In genomic region chr10:63059862-63060261, GRCm38 (mm10) we compare ENCODE assay signal across 18 mouse cellular contexts. TPM values are rescaled to one million over a fixed set of nuclear protein-coding genes. Genes with fewer than 3 reads are reported as not detected.
A peak's percentile ranks its signal among the peaks of the same experiment; 100 is the strongest.
DNase-seq lines count a peak whose midpoint lies in the region; ATAC-seq and TF ChIP-seq lines count a peak whose summit lies in the region.
"Had no signal": no experiment of that assay in that cellular context is flagged by ENCODE, and none has a peak within 500 bp of the region (broad histone marks: within the 10 kb centered on the region; RNA-seq: fewer than 3 reads in every experiment).

TSS of gene Pbld1 (plus strand) at chr10:63060162.

- TF ChIP-seq EP300 in heart, adult 2 months (IDR thresholded peaks at IDR 0.05; ENCODE audit: insufficient read depth, low read depth, low read length) = no peak

- H3K79me2 ChIP-seq in heart, adult 2 months (replicated peaks; ENCODE audit: control insufficient read depth, insufficient read depth, low read length) = no peaks in the 10 kb centered on the region

- H3K9ac ChIP-seq in heart, adult 2 months (ENCODE audit: low read depth, low read length) = no peak within 1 kb of the TSS
- H3K9ac ChIP-seq in kidney, postnatal 0 days (ENCODE audit: low read depth, low read length) = no peak within 1 kb of the TSS
- H3K9ac ChIP-seq in stomach, embryonic 16.5 days (ENCODE audit: low read length) = no peak within 1 kb of the TSS
- H3K9ac ChIP-seq in midbrain, postnatal 0 days (replicated peaks; ENCODE audit: low read length, poor library complexity, severe bottlenecking) = no peak within 1 kb of the TSS
- H3K9ac ChIP-seq: forebrain, embryonic 15.5 days; hindbrain, embryonic 14.5 days; limb, embryonic 12.5 days had no signal

- no peak within 1 kb of the TSS for H3K4me2 ChIP-seq in kidney, postnatal 0 days (ENCODE audit: low read length)
- no peak within 1 kb of the TSS for H3K4me2 ChIP-seq in stomach, embryonic 16.5 days (ENCODE audit: low read depth, low read length)
- no peak within 1 kb of the TSS for H3K4me2 ChIP-seq in midbrain, postnatal 0 days (ENCODE audit: low read depth, low read length, poor library complexity, severe bottlenecking)
- H3K4me2 ChIP-seq: forebrain, embryonic 15.5 days; hindbrain, embryonic 14.5 days; limb, embryonic 12.5 days had no signal

- no peak for ATAC-seq in kidney, postnatal 0 days (replicated peaks; ENCODE audit: low FRiP score, low read depth)
- no peak for ATAC-seq in stomach, embryonic 16.5 days (ENCODE audit: insufficient read depth, low FRiP score)
- ATAC-seq in midbrain, postnatal 0 days (ENCODE audit: low FRiP score) = no peak
- ATAC-seq: forebrain, embryonic 15.5 days; inflammation-experienced regulatory T-cells, adult 6 months had no signal

- H3K9me3 ChIP-seq in heart, embryonic 10.5 days = no peaks in the 10 kb centered on the region
- no peaks in the 10 kb centered on the region for H3K9me3 ChIP-seq in kidney, postnatal 0 days (replicated peaks; ENCODE audit: low read length)
- no peaks in the 10 kb centered on the region for H3K9me3 ChIP-seq in stomach, embryonic 16.5 days (replicated peaks; ENCODE audit: control insufficient read depth, low read length)
- no peaks in the 10 kb centered on the region for H3K9me3 ChIP-seq in midbrain, postnatal 0 days (ENCODE audit: low read length)
- H3K9me3 ChIP-seq: forebrain, embryonic 15.5 days; G1E; limb, embryonic 12.5 days; midbrain, embryonic 10.5 days had no signal

- peaks cover 2% of the 10 kb centered on the region; the same call in 1 of the 2 replicates for H3K4me1 ChIP-seq in heart, adult 2 months (ENCODE audit: control insufficient read depth, insufficient read depth, low read length)
- H3K4me1 ChIP-seq in heart, embryonic 10.5 days = peaks cover 11% of the 10 kb centered on the region
- H3K4me1 ChIP-seq in kidney, postnatal 0 days (replicated peaks; ENCODE audit: insufficient read depth, low read length) = no peaks in the 10 kb centered on the region
- no peaks in the 10 kb centered on the region for H3K4me1 ChIP-seq in stomach, embryonic 16.5 days (ENCODE audit: control insufficient read depth, insufficient read depth, low read length)
- no peaks in the 10 kb centered on the region for H3K4me1 ChIP-seq in midbrain, postnatal 0 days (ENCODE audit: insufficient read depth, low read length)

- H3K36me3 ChIP-seq in heart, adult 2 months (ENCODE audit: control insufficient read depth, insufficient read depth, low read length) = no peaks in the 10 kb centered on the region
- H3K36me3 ChIP-seq in heart, embryonic 10.5 days = no peaks in the 10 kb centered on the region
- H3K36me3 ChIP-seq in kidney, postnatal 0 days (ENCODE audit: insufficient read depth, low read length) = no peaks in the 10 kb centered on the region
- H3K36me3 ChIP-seq in stomach, embryonic 16.5 days (ENCODE audit: control insufficient read depth, insufficient read depth, low read length) = no peaks in the 10 kb centered on the region
- H3K36me3 ChIP-seq in midbrain, postnatal 0 days (ENCODE audit: insufficient read depth, low read length) = no peaks in the 10 kb centered on the region
- H3K36me3 ChIP-seq: forebrain, embryonic 15.5 days; G1E; limb, embryonic 12.5 days; midbrain, embryonic 10.5 days had no signal

- WGBS in heart, adult 2 months = 82% methylated on average over 2 of the region's 2 CpGs
- WGBS in heart, embryonic 10.5 days = 85% methylated on average over 2 of the region's 2 CpGs
- WGBS in kidney, postnatal 0 days = 83% methylated on average over 2 of the region's 2 CpGs
- WGBS in stomach, embryonic 16.5 days = 73% methylated on average over 2 of the region's 2 CpGs
- WGBS in midbrain, postnatal 0 days = 84% methylated on average over 2 of the region's 2 CpGs

- intact Hi-C loops in heart, adult 2 months (cut with DNase I) = no loop called here

- no peak for TF ChIP-seq CTCF in heart, adult 2 months (IDR thresholded peaks at IDR 0.05)
- no peak for TF ChIP-seq CTCF in kidney, postnatal 0 days (IDR thresholded peaks at IDR 0.05; ENCODE audit: low read depth)
- TF ChIP-seq CTCF in midbrain, postnatal 0 days (IDR thresholded peaks at IDR 0.05) = no peak

- TF ChIP-seq POLR2A in heart, adult 2 months (IDR thresholded peaks at IDR 0.05; ENCODE audit: insufficient read depth, low read depth, low read length) = no peak

- no peak within 1 kb of the TSS for H3K4me3 ChIP-seq in heart, adult 2 months
- no peak within 1 kb of the TSS for H3K4me3 ChIP-seq in heart, embryonic 10.5 days
- H3K4me3 ChIP-seq in kidney, postnatal 0 days (replicated peaks; ENCODE audit: low read depth, low read length) = no peak within 1 kb of the TSS
- H3K4me3 ChIP-seq in stomach, embryonic 16.5 days (replicated peaks; ENCODE audit: low read length) = no peak within 1 kb of the TSS
- no peak within 1 kb of the TSS for H3K4me3 ChIP-seq in midbrain, postnatal 0 days (ENCODE audit: low read depth, low read length)
- H3K4me3 ChIP-seq: forebrain, embryonic 15.5 days; layer of hippocampus, adult 2 months; limb, embryonic 12.5 days; midbrain, embryonic 10.5 days had no signal

- H3K27ac ChIP-seq in heart, adult 2 months = peak within 1 kb of the TSS; percentile 81
- no peak within 1 kb of the TSS for H3K27ac ChIP-seq in heart, embryonic 10.5 days
- peak within 1 kb of the TSS; percentile 52 for H3K27ac ChIP-seq in kidney, postnatal 0 days
- peak within 1 kb of the TSS; percentile 19; the same call in 1 of the 2 replicates for H3K27ac ChIP-seq in stomach, embryonic 16.5 days (ENCODE audit: low read length)
- no peak within 1 kb of the TSS for H3K27ac ChIP-seq in midbrain, postnatal 0 days (ENCODE audit: low read depth, low read length)
- H3K27ac ChIP-seq: forebrain, embryonic 15.5 days; layer of hippocampus, adult 2 months; limb, embryonic 12.5 days; midbrain, embryonic 10.5 days had no signal

- no peaks in the 10 kb centered on the region for H3K27me3 ChIP-seq in heart, adult 2 months (ENCODE audit: control insufficient read depth, insufficient read depth, low read length)
- peaks cover 21% of the 10 kb centered on the region for H3K27me3 ChIP-seq in heart, embryonic 10.5 days (ENCODE audit: insufficient read depth, poor library complexity, severe bottlenecking)
- H3K27me3 ChIP-seq in kidney, postnatal 0 days (ENCODE audit: insufficient read depth, low read length) = no peaks in the 10 kb centered on the region
- no peaks in the 10 kb centered on the region for H3K27me3 ChIP-seq in stomach, embryonic 16.5 days (ENCODE audit: control insufficient read depth, insufficient read depth, low read length)
- no peaks in the 10 kb centered on the region for H3K27me3 ChIP-seq in midbrain, postnatal 0 days (ENCODE audit: insufficient read depth, low read length)
- H3K27me3 ChIP-seq: CH12.LX; forebrain, embryonic 15.5 days; limb, embryonic 12.5 days had no signal

- DNase-seq in heart, adult 2 months = no peak
- DNase-seq in heart, embryonic 10.5 days (ENCODE audit: low spot score) = no peak
- no peak for DNase-seq in kidney, postnatal 0 days (ENCODE audit: low spot score)
- DNase-seq in kidney, adult 8-10 months = no peak
- DNase-seq in fibroblast of lung, adult 2 months (ENCODE audit: low read depth) = peak; percentile 8
- DNase-seq in midbrain, postnatal 0 days (ENCODE audit: low spot score) = no peak
- DNase-seq: cerebellum, adult 9-10 months; gastrocnemius, postnatal 10 days; thymus, postnatal 25 days had no signal

RNA-seq across cellular contexts. Expression of gene Pbld1, which starts in this region (rescaled TPM):
- 1 to 10 TPM in 1 of 2 experiments, under 1 TPM in 1; 0.89 to 1.5 TPM for total RNA-seq in heart, adult 2 months (2021)
- 1.0 and 1.2 TPM in 2 replicates for polyA plus RNA-seq in heart, adult 2 months (2012; rRNA removed)
- 0.42 and 1.7 TPM in 2 replicates for polyA plus RNA-seq in heart, embryonic 10.5 days (2016; fragmentation: Nextera tagmentation; extraction: Ambion mirVana)
- polyA plus RNA-seq in kidney, postnatal 0 days (2015; fragmentation: Nextera tagmentation; extraction: Ambion mirVana) = 13.7 and 16.0 TPM in 2 replicates
- 6.1 and 6.9 TPM in 2 replicates for polyA plus RNA-seq in stomach, embryonic 16.5 days (2015; fragmentation: Nextera tagmentation; extraction: Ambion mirVana)
- total RNA-seq in midbrain, postnatal 0 days (2014; rRNA removed) = not detected in 2 replicates
- polyA plus RNA-seq in midbrain, postnatal 0 days (2015; fragmentation: Nextera tagmentation; extraction: Ambion mirVana) = 0.45 and 0.59 TPM in 2 replicates
- polyA plus RNA-seq: G1E had no signal

Comparison
In these comparisons a context has a peak if more than half of its experiments do, and no peak if none do; other contexts are left out.
1. H3K27ac ChIP-seq: peak in heart, adult 2 months (single experiment), kidney, postnatal 0 days (single experiment) and stomach, embryonic 16.5 days (single experiment); none in heart, embryonic 10.5 days (single experiment) and midbrain, postnatal 0 days (single experiment).